Mouse (Mus musculus) embryonic facial prominence, embryonic 14.5 days (tissue): Measurements from ENCODE around the gene Zswim1. TPM values are rescaled to one million over a fixed set of nuclear protein-coding genes. Genes with fewer than 3 reads are reported as not detected.
"Not testable (repeated sequence)": the region's sequence is repeated elsewhere in the genome, so short reads cannot be mapped to it uniquely, and the experiment has no call there.

ENCODE experiments used
- ATAC-seq: fragments of 200-750 bp; cut with Nextera tagmentation; 2 replicates; pipeline ENCODE4 v1.8.0; 2017; ENCODE audit warnings: low read depth, moderate number of reproducible peaks, moderate TSS enrichment
- DNase-seq: peaks from one replicate; pipeline ENCODE4 v3.0.0-alpha.2; 2015; ENCODE audit warnings: low spot score
- H3K27ac ChIP-seq: fragments of 300-500 bp; sonication (generic); replicated peaks from 2 replicates; pipeline ENCODE4 v1.5.1; 2014; ENCODE audit warnings: low read depth, mild to moderate bottlenecking, low read length, moderate library complexity
- H3K27me3 ChIP-seq: fragments of 300-500 bp; sonication (generic); replicated peaks from 2 replicates; pipeline ENCODE4 v1.6.1; 2014; ENCODE audit warnings: low read length; ENCODE audit not compliant: control insufficient read depth, insufficient read depth
- H3K36me3 ChIP-seq: fragments of 300-500 bp; sonication (generic); 2 replicates; pipeline ENCODE4 v1.6.1; 2014; ENCODE audit warnings: low read length, mixed read lengths; ENCODE audit not compliant: control insufficient read depth, insufficient read depth
- H3K4me1 ChIP-seq: fragments of 300-500 bp; sonication (generic); 2 replicates; pipeline ENCODE4 v1.6.1; 2014; ENCODE audit warnings: antibody characterized with exemption, low read length; ENCODE audit not compliant: control insufficient read depth, insufficient read depth
- H3K4me2 ChIP-seq: fragments of 300-500 bp; sonication (generic); 2 replicates; pipeline ENCODE4 v1.6.1; 2014; ENCODE audit warnings: low read depth, mild to moderate bottlenecking, low read length, moderate library complexity, mixed read lengths
- H3K4me3 ChIP-seq: fragments of 300-500 bp; sonication (generic); 2 replicates; pipeline ENCODE4 v1.5.1; 2014; ENCODE audit warnings: low read depth, mild to moderate bottlenecking, low read length
- H3K9ac ChIP-seq: fragments of 300-500 bp; sonication (generic); 2 replicates; pipeline ENCODE4 v1.6.1; 2014; ENCODE audit warnings: low read depth, mild to moderate bottlenecking, low read length, moderate library complexity, mixed read lengths
- H3K9me3 ChIP-seq: fragments of 300-500 bp; sonication (generic); 2 replicates; pipeline ENCODE4 v1.6.1; 2016; ENCODE audit warnings: low read length; ENCODE audit not compliant: control insufficient read depth
- WGBS: fragments of 180-500 bp; shearing (Covaris S2); extraction: QIAGEN DNeasy Blood & Tissue Kit; methylation state at CpG from one replicate; pipeline ENCODE4 v1.1.7; 2014; 5-methylcytosine and 5-hydroxymethylcytosine counted together
- polyA plus RNA-seq: library from polyadenylated mRNA; unstranded; fragments of >200 nt; fragmentation: Nextera tagmentation; extraction: Ambion mirVana; gene quantifications from 2 replicates; pipeline ENCODE4 v1.2.1, GENCODE M21; 2014

Gene Zswim1
- polyA plus RNA-seq, 1 experiment from 2014 or later, result 15.1 TPM

- no peak overlapping the region for H3K9ac ChIP-seq
- no peak overlapping the region for H3K4me2 ChIP-seq
- DNase-seq (no peak), ATAC-seq (no peak)
- no peaks in the 10 kb centered on the region for H3K9me3 ChIP-seq
- H3K4me3 ChIP-seq, result no peak overlapping the region
- WGBS, result 73% methylated on average over 4 of the region's 4 CpGs
- peaks cover 44% of the 10 kb centered on the region for H3K36me3 ChIP-seq
- H3K4me1 ChIP-seq, result peaks cover 8% of the 10 kb centered on the region
- H3K27me3 ChIP-seq, result no peaks in the 10 kb centered on the region
- no peak overlapping the region for H3K27ac ChIP-seq
Observed at GRCm38 (mm10) chr2:164788411-164788810, 34.1 kb upstream of the Zswim1 start.

- Histone ChIP-seq H3K36me3 (peaks cover 62% of the 10 kb centered on the region), H3K27me3 (no peaks in the 10 kb centered on the region), H3K9ac (no peak overlapping the region), H3K4me2 (no peak overlapping the region), H3K9me3 (no peaks in the 10 kb centered on the region), H3K27ac (no peak overlapping the region), H3K4me1 (peaks cover 8% of the 10 kb centered on the region), H3K4me3 (no peak overlapping the region)
- ATAC-seq, result no peak
- no peak for DNase-seq
- WGBS, result 72% methylated on average over 4 of the region's 4 CpGs
Observed at GRCm38 (mm10) chr2:164790451-164790850, 32.0 kb upstream of the Zswim1 start.

- Histone ChIP-seq H3K4me1 (peaks cover 3% of the 10 kb centered on the region; the same call in 1 of the 2 replicates), H3K4me3 (no peak overlapping the region), H3K27me3 (no peaks in the 10 kb centered on the region), H3K9ac (no peak overlapping the region; the same call in 1 of the 2 replicates), H3K4me2 (no peak overlapping the region), H3K36me3 (peaks cover 76% of the 10 kb centered on the region), H3K9me3 (no peaks in the 10 kb centered on the region), H3K27ac (no peak overlapping the region)
- no peak for ATAC-seq
- 91% methylated on average over 18 of the region's 18 CpGs for WGBS
- no peak for DNase-seq
Observed at GRCm38 (mm10) chr2:164791841-164792261, 30.6 kb upstream of the Zswim1 start.

GRCm38 (mm10) chr2:164792400-164793190 is 29.9 kb upstream of the Zswim1 start:
- Histone ChIP-seq H3K27ac (no peak overlapping the region), H3K4me2 (no peak overlapping the region), H3K9me3 (no peaks in the 10 kb centered on the region), H3K27me3 (no peaks in the 10 kb centered on the region), H3K9ac (no peak overlapping the region), H3K4me1 (no peaks in the 10 kb centered on the region), H3K36me3 (peaks cover 81% of the 10 kb centered on the region), H3K4me3 (no peak overlapping the region)
- 91% methylated on average over 12 of the region's 12 CpGs for WGBS
- DNase-seq, result no peak
- no peak for ATAC-seq

- Histone ChIP-seq H3K4me1 (no peaks in the 10 kb centered on the region), H3K36me3 (peaks cover 87% of the 10 kb centered on the region), H3K4me2 (no peak overlapping the region), H3K27ac (no peak overlapping the region), H3K9me3 (no peaks in the 10 kb centered on the region), H3K9ac (no peak overlapping the region), H3K27me3 (no peaks in the 10 kb centered on the region), H3K4me3 (no peak overlapping the region)
- DNase-seq (peak; percentile 47), ATAC-seq (no peak)
- WGBS, result 79% methylated on average over 3 of the region's 3 CpGs
Observed at GRCm38 (mm10) chr2:164793236-164793635, 29.2 kb upstream of the Zswim1 start.

- Histone ChIP-seq H3K4me2 (no peak overlapping the region), H3K4me3 (no peak overlapping the region), H3K36me3 (peaks cover 90% of the 10 kb centered on the region), H3K9ac (no peak overlapping the region), H3K27ac (no peak overlapping the region), H3K27me3 (no peaks in the 10 kb centered on the region), H3K9me3 (no peaks in the 10 kb centered on the region), H3K4me1 (no peaks in the 10 kb centered on the region)
- DNase-seq (no peak), ATAC-seq (no peak)
- 89% methylated on average over 2 of the region's 2 CpGs for WGBS
Observed at GRCm38 (mm10) chr2:164793772-164794171, 28.7 kb upstream of the Zswim1 start.

- Histone ChIP-seq H3K9ac (no peak overlapping the region), H3K4me1 (no peaks in the 10 kb centered on the region), H3K27me3 (no peaks in the 10 kb centered on the region), H3K4me3 (no peak overlapping the region), H3K9me3 (no peaks in the 10 kb centered on the region), H3K36me3 (peaks cover 92% of the 10 kb centered on the region), H3K4me2 (no peak overlapping the region), H3K27ac (no peak overlapping the region)
- 36% methylated on average over 5 of the region's 5 CpGs for WGBS
- ATAC-seq (peak; percentile 48), DNase-seq (peak; percentile 93)
Observed at GRCm38 (mm10) chr2:164794293-164794692, 28.2 kb upstream of the Zswim1 start.

- 79% methylated on average over 4 of the region's 4 CpGs for WGBS
- ATAC-seq (no peak), DNase-seq (no peak)
Observed at GRCm38 (mm10) chr2:164795868-164796267, 26.6 kb upstream of the Zswim1 start.

GRCm38 (mm10) chr2:164798554-164798953 is 23.9 kb upstream of the Zswim1 start:
- not testable (repeated sequence) for H3K9ac ChIP-seq, DNase-seq, H3K4me3 ChIP-seq, H3K9me3 ChIP-seq, ATAC-seq, H3K27ac ChIP-seq, H3K4me2 ChIP-seq, H3K27me3 ChIP-seq, H3K4me1 ChIP-seq
- WGBS, result 79% methylated on average over 6 of the region's 6 CpGs
- peaks cover 74% of the 10 kb centered on the region for H3K36me3 ChIP-seq

More at GRCm38 (mm10) chr2:164795868-164796267, 26.6 kb upstream of the Zswim1 start:
- Histone ChIP-seq H3K27ac (no peak overlapping the region), H3K4me3 (no peak overlapping the region), H3K4me1 (no peaks in the 10 kb centered on the region), H3K9ac (no peak overlapping the region), H3K9me3 (no peaks in the 10 kb centered on the region), H3K4me2 (no peak overlapping the region), H3K27me3 (no peaks in the 10 kb centered on the region), H3K36me3 (peaks cover 94% of the 10 kb centered on the region)
